In the genomic region with DNA sequence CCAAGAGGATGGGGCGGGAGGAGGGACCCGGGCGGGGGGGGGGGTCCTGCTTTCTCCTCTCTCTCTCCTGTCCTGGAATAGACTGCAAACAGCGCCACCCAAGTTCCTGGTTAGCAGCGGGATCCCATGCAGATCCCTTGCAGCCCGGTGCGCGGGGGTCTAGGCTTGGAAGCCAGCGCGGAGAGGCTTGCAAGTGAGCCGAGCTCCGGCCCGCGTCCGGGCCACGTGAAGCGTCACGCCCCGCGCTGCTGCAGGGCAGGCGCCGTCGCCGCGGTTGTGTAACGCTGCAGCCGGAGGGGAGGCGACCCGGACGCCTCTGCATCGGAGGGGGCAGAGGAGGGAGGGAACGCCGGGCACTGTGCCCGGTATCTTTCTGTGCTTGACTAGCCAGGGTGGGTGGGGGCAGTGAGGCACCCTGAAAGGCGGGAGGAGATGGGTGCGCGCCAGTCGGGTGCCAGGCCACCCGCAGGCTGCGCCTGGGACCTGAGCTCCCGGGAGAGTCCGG, we compare ENCODE assay signal across 8 mouse cellular contexts. TPM values are rescaled to one million over a fixed set of nuclear protein-coding genes. Genes with fewer than 3 reads are reported as not detected.
A peak's percentile ranks its signal among the peaks of the same experiment; 100 is the strongest.
DNase-seq lines count a peak whose midpoint lies in the region; ATAC-seq and TF ChIP-seq lines count a peak whose summit lies in the region.

No protein-coding gene starts in this region.

- peak overlapping the region; percentile 100 for H3K27ac ChIP-seq in intestine, postnatal 0 days (ENCODE audit: low read depth, low read length)
- peak overlapping the region; percentile 91 for H3K27ac ChIP-seq in midbrain, embryonic 10.5 days (replicated peaks)

- intact Hi-C loops in left cerebral cortex, postnatal 4 days (cut with DNase I) = no loop called here

- no peaks in the 10 kb centered on the region for H3K27me3 ChIP-seq in intestine, postnatal 0 days (replicated peaks; ENCODE audit: control insufficient read depth, insufficient read depth, low read length)
- peaks cover 64% of the 10 kb centered on the region for H3K27me3 ChIP-seq in midbrain, embryonic 10.5 days (ENCODE audit: low read depth, poor library complexity, severe bottlenecking)

- H3K9me3 ChIP-seq in intestine, postnatal 0 days (ENCODE audit: control insufficient read depth) = no peaks in the 10 kb centered on the region
- H3K9me3 ChIP-seq in midbrain, embryonic 10.5 days (replicated peaks) = no peaks in the 10 kb centered on the region

- WGBS in intestine, postnatal 0 days = under 1% methylated on average over 41 of the region's 42 CpGs
- WGBS in midbrain, embryonic 10.5 days = 0% methylated on average over 42 of the region's 42 CpGs

- peaks cover under 1% of the 10 kb centered on the region; the same call in 1 of the 2 replicates for H3K36me3 ChIP-seq in intestine, postnatal 0 days (ENCODE audit: control insufficient read depth, insufficient read depth)
- no peaks in the 10 kb centered on the region for H3K36me3 ChIP-seq in midbrain, embryonic 10.5 days

- H3K4me2 ChIP-seq in intestine, postnatal 0 days (replicated peaks; ENCODE audit: low read depth) = peak overlapping the region; percentile 82

- H3K4me3 ChIP-seq in intestine, postnatal 0 days (ENCODE audit: low read depth, low read length) = peak overlapping the region; percentile 69
- peak overlapping the region; percentile 70 for H3K4me3 ChIP-seq in midbrain, embryonic 10.5 days

- ATAC-seq in intestine, postnatal 0 days = peak; percentile 76

- H3K4me1 ChIP-seq in intestine, postnatal 0 days (replicated peaks; ENCODE audit: control insufficient read depth, insufficient read depth, low read length) = no peaks in the 10 kb centered on the region
- peaks cover 36% of the 10 kb centered on the region for H3K4me1 ChIP-seq in midbrain, embryonic 10.5 days

- peak overlapping the region; percentile 83 for H3K9ac ChIP-seq in intestine, postnatal 0 days (ENCODE audit: low read depth, low read length)

- peak; percentile 89 to 91 for DNase-seq in adrenal gland, adult 18-20 months (ENCODE audit: low spot score in 2 of 2)
- peak; percentile 93 for DNase-seq in embryo, embryonic 11 days
- peak; percentile 87 to 93 for DNase-seq in gastrocnemius, postnatal 4 days (ENCODE audit: low spot score in 2 of 2)
- DNase-seq in left cerebral cortex, postnatal 4 days = peak; percentile 86
- DNase-seq in midbrain, embryonic 10.5 days (ENCODE audit: low spot score) = peak; percentile 88
- peak; percentile 94 to 96 for DNase-seq in right cerebral cortex, postnatal 36 days (ENCODE audit: low spot score in 2 of 2)
- DNase-seq in yolk sac, embryonic 10.5 days (ENCODE audit: low spot score) = peak; percentile 89

- TF ChIP-seq CTCF in intestine, postnatal 0 days (IDR thresholded peaks at IDR 0.05; ENCODE audit: low read depth) = peak; percentile 68

RNA-seq across cellular contexts. Expression of a gene that starts 1.2 kb away (rescaled TPM):
- total RNA-seq in adrenal gland, adult 18-20 months (2021) = 10 to 100 TPM; 66.3 to 85.9 TPM
- total RNA-seq in gastrocnemius, postnatal 4 days (2021) = 10 to 100 TPM; 58.2 to 82.9 TPM
- polyA plus RNA-seq in intestine, postnatal 0 days (2015; fragmentation: Nextera tagmentation; extraction: Ambion mirVana) = 78.9 and 90.2 TPM in 2 replicates
- total RNA-seq in left cerebral cortex, postnatal 4 days (2021) = 10 to 100 TPM; 33.1 to 35.4 TPM
- 1.8 and 1.9 TPM in 2 replicates for polyA plus RNA-seq in midbrain, embryonic 10.5 days (2016; fragmentation: Nextera tagmentation; extraction: Ambion mirVana)

Comparison
In these comparisons a context has a peak if more than half of its experiments do, and no peak if none do; other contexts are left out.
1. Peak in every context shown above with its lines: DNase-seq, ATAC-seq, H3K4me3 ChIP-seq and H3K27ac ChIP-seq.